Mouse (Mus musculus): ENCODE data around the gene Capzb. TPM values are rescaled to one million over a fixed set of nuclear protein-coding genes. Genes with fewer than 3 reads are reported as not detected.

The Capzb gene
- polyA plus RNA-seq, 1 experiment from 2014 or later, result 335 TPM

DNA sequence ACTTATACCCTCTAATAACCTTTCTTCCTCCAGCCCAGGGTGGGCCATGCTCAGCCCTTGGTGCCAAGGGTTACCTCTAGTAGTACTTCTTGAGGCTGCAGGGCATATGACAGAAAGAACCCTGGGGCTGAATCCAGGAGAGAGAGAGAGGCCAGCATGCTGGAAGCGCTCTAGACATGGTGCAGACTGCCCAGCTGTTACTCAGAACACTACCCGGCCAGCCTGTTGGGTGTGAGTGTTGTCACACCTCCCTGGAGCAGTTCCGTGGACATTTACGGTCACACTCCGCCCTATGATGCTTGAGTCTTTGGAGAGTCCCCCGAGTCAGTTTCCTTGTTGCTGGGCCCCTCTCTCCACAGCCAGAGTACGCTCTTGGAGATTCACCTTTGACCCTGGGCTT is 55.3 kb downstream of the Capzb start:
- WGBS, result 78% methylated on average over 7 of the region's 7 CpGs
- H3K4me3 ChIP-seq, result no peak overlapping the region
- no peak for ATAC-seq (ENCODE audit: low FRiP score)

GRCm38 (mm10) chr4:139248736-139249135 is 56.0 kb downstream of the Capzb start:
- Histone ChIP-seq H3K4me1 (peaks cover 67% of the 10 kb centered on the region), H3K27ac (no peak overlapping the region; the same call in 1 of the 2 replicates), H3K9ac (no peak overlapping the region), H3K4me3 (no peak overlapping the region), H3K4me2 (replicated peaks) (no peak overlapping the region), H3K27me3 (no peaks in the 10 kb centered on the region), H3K9me3 (replicated peaks) (no peaks in the 10 kb centered on the region), H3K36me3 (no peaks in the 10 kb centered on the region)
- ATAC-seq (ENCODE audit: low FRiP score), result no peak
- WGBS, result 65% methylated on average over 5 of the region's 5 CpGs

More for the DNA sequence above, 55.3 kb downstream of the Capzb start:
- H3K27ac ChIP-seq, result no peak overlapping the region
- H3K9ac ChIP-seq, result no peak overlapping the region
- H3K4me1 ChIP-seq, result peaks cover 61% of the 10 kb centered on the region
- no peaks in the 10 kb centered on the region for H3K27me3 ChIP-seq
- no peak overlapping the region for H3K4me2 ChIP-seq (replicated peaks)
- no peaks in the 10 kb centered on the region for H3K9me3 ChIP-seq (replicated peaks)
- H3K36me3 ChIP-seq, result no peaks in the 10 kb centered on the region

GRCm38 (mm10) chr4:139250043-139250442 is 57.3 kb downstream of the Capzb start:
- WGBS, result 57% methylated on average over 5 of the region's 5 CpGs
- no peak for ATAC-seq (ENCODE audit: low FRiP score)

DNA sequence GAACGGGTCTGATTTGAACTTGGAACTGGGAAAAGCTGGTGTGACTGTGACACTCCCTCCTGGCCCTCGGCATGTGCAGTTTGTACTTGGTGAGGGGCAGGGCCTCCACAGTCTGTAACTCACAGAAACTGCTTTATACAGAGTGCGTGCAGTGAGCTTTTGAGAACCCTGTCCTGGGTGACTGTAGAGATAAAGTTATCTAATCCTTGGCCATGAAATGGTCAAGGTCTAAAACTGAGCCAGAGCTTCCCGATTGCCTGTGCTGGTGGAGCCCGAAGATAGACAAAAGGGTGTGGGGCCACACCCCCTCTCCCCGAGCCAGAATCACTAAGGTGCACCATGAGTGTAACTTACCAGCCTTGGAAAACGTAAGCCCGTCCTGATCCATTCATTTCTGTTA is 58.2 kb downstream of the Capzb start:
- no peaks in the 10 kb centered on the region for H3K27me3 ChIP-seq
- no peak overlapping the region for H3K4me2 ChIP-seq (replicated peaks)
- no peak overlapping the region for H3K4me3 ChIP-seq
- H3K9ac ChIP-seq, result no peak overlapping the region
- no peaks in the 10 kb centered on the region for H3K36me3 ChIP-seq
- no peak for ATAC-seq (ENCODE audit: low FRiP score)
- 75% methylated on average over 8 of the region's 8 CpGs for WGBS
- no peaks in the 10 kb centered on the region for H3K9me3 ChIP-seq (replicated peaks)
- H3K27ac ChIP-seq, result no peak overlapping the region
- H3K4me1 ChIP-seq, result peaks cover 54% of the 10 kb centered on the region

More at GRCm38 (mm10) chr4:139250043-139250442, 57.3 kb downstream of the Capzb start:
- no peak overlapping the region for H3K9ac ChIP-seq
- H3K4me3 ChIP-seq, result no peak overlapping the region
- H3K27ac ChIP-seq, result no peak overlapping the region
- no peaks in the 10 kb centered on the region for H3K27me3 ChIP-seq
- peaks cover 59% of the 10 kb centered on the region for H3K4me1 ChIP-seq
- no peaks in the 10 kb centered on the region for H3K9me3 ChIP-seq (replicated peaks)
- H3K36me3 ChIP-seq, result no peaks in the 10 kb centered on the region
- H3K4me2 ChIP-seq (replicated peaks), result no peak overlapping the region

GRCm38 (mm10) chr4:139252051-139252760 is 59.5 kb downstream of the Capzb start:
- Histone ChIP-seq H3K4me1 (peaks cover 40% of the 10 kb centered on the region), H3K27ac (peak overlapping the region; percentile 76), H3K27me3 (no peaks in the 10 kb centered on the region), H3K4me2 (replicated peaks) (no peak overlapping the region), H3K9me3 (replicated peaks) (no peaks in the 10 kb centered on the region), H3K9ac (no peak overlapping the region), H3K36me3 (peaks cover 1% of the 10 kb centered on the region; the same call in 1 of the 2 replicates), H3K4me3 (no peak overlapping the region)
- WGBS, result 47% methylated on average over 22 of the region's 22 CpGs
- ATAC-seq (ENCODE audit: low FRiP score), result no peak

DNA sequence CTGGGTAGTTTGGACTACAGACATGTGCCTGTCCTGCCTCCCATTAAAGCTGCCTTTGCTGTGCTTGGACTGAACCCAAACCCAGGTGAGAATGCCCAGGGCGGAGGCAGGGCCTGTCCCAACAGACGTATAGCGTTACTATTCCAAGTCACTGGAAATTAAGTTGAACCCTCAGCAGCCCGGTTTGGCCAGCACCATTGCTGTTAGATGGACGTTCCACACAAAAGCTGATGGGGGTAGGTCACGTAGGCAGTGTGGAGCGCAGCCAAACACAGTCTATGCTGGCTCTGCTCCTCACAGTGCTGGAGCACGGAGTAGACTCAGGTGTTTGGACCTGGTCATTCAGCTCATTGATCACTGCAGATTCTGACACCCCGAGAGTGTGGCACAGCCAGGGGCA is 60.5 kb downstream of the Capzb start:
- Histone ChIP-seq H3K9me3 (replicated peaks) (no peaks in the 10 kb centered on the region), H3K9ac (no peak overlapping the region), H3K27ac (no peak overlapping the region), H3K4me3 (no peak overlapping the region), H3K4me2 (replicated peaks) (no peak overlapping the region), H3K4me1 (peaks cover 31% of the 10 kb centered on the region), H3K27me3 (no peaks in the 10 kb centered on the region), H3K36me3 (peaks cover 11% of the 10 kb centered on the region; the same call in 1 of the 2 replicates)
- 74% methylated on average over 9 of the region's 9 CpGs for WGBS
- ATAC-seq (ENCODE audit: low FRiP score), result no peak

- peaks cover 25% of the 10 kb centered on the region for H3K36me3 ChIP-seq
- no peaks in the 10 kb centered on the region for H3K27me3 ChIP-seq
- no peaks in the 10 kb centered on the region for H3K9me3 ChIP-seq (replicated peaks)
- no peak overlapping the region for H3K9ac ChIP-seq
- no peak overlapping the region for H3K4me2 ChIP-seq (replicated peaks)
- no peak overlapping the region for H3K4me3 ChIP-seq
- ATAC-seq (ENCODE audit: low FRiP score), result no peak
- H3K27ac ChIP-seq, result no peak overlapping the region
- 87% methylated on average over 4 of the region's 4 CpGs for WGBS
- peaks cover 17% of the 10 kb centered on the region for H3K4me1 ChIP-seq
Measured at GRCm38 (mm10) chr4:139256146-139256545, 63.4 kb downstream of the Capzb start.

DNA sequence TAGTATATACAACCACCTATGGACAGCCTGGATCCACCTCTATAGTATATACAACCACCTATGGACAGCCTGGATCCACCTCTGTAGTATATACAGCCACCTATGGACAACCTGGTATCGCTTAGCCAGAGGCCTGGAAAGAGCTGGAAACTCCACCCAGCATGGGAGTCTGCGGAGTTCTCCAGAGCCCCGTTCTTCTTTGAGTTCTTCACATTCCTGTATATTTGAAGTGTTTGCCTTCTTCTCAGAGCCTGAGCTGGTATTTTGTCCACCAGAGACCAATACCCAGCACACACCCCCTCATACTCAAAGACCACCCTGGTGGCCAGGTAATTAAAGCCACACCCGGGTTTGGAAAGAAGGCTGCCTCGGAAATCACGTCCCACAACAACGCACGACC is 64.0 kb downstream of the Capzb start:
- H3K27me3 ChIP-seq, result no peaks in the 10 kb centered on the region
- no peak for ATAC-seq (ENCODE audit: low FRiP score)
- H3K4me2 ChIP-seq (replicated peaks), result no peak overlapping the region
- no peak overlapping the region for H3K4me3 ChIP-seq
- peaks cover 28% of the 10 kb centered on the region for H3K36me3 ChIP-seq
- H3K9ac ChIP-seq, result no peak overlapping the region
- H3K27ac ChIP-seq, result no peak overlapping the region
- 85% methylated on average over 8 of the region's 8 CpGs for WGBS
- peaks cover 13% of the 10 kb centered on the region for H3K4me1 ChIP-seq
- no peaks in the 10 kb centered on the region for H3K9me3 ChIP-seq (replicated peaks)

DNA sequence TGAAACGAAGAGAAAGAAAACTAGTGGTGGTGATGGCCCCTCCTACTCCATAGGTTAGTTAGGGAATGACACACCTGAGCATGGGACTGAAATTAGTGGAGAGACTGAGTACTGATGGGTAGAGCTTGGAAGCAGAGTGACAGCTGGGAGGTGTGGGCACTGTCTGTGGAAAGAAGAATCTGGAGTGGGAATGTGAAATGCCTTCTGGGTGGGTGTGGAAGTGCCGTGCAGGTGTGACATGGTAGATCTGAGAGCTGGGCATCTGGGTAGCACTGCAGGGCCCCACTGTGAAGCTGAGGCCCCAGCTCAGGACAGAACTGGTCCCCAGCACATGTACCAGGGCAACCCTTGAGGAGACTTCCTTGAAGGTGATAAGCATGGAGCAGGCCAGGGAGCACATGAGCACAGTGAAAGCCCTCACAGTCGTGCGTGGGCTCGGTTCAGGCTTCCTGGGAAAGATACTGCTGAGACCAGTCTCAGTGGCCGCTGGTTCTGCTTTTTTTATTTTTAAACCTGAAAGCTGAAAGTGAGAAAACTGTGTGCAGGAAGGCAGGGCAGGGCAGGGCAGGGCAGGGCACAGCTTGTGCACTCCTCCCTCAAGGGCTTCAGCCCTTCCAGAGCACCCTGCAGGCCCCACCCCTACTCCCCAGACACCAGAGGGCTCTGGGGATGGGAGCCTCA is 66.1 kb downstream of the Capzb start:
- Histone ChIP-seq H3K27ac (peak overlapping the region; percentile 62), H3K27me3 (no peaks in the 10 kb centered on the region), H3K4me3 (no peak overlapping the region), H3K9ac (no peak overlapping the region), H3K36me3 (peaks cover 46% of the 10 kb centered on the region), H3K4me2 (replicated peaks) (no peak overlapping the region), H3K4me1 (0 out of 2 replicates have a peak, but pooled peaks cover 2% of the 10 kb centered on the region), H3K9me3 (replicated peaks) (no peaks in the 10 kb centered on the region)
- WGBS, result 77% methylated on average over 6 of the region's 6 CpGs
- no peak for ATAC-seq (ENCODE audit: low FRiP score)

- Histone ChIP-seq H3K27ac (peak overlapping the region; percentile 64), H3K9ac (no peak overlapping the region), H3K4me1 (0 out of 2 replicates have a peak, but pooled peaks cover 2% of the 10 kb centered on the region), H3K4me3 (no peak overlapping the region), H3K36me3 (peaks cover 52% of the 10 kb centered on the region), H3K9me3 (replicated peaks) (no peaks in the 10 kb centered on the region), H3K4me2 (replicated peaks) (no peak overlapping the region), H3K27me3 (no peaks in the 10 kb centered on the region)
- no peak for ATAC-seq (ENCODE audit: low FRiP score)
- 77% methylated on average over 11 of the region's 11 CpGs for WGBS
Measured at GRCm38 (mm10) chr4:139259302-139259871, 66.7 kb downstream of the Capzb start.

GRCm38 (mm10) chr4:139262981-139263380 is 70.3 kb downstream of the Capzb start:
- Histone ChIP-seq H3K9me3 (replicated peaks) (no peaks in the 10 kb centered on the region), H3K9ac (no peak overlapping the region), H3K27me3 (no peaks in the 10 kb centered on the region), H3K36me3 (peaks cover 58% of the 10 kb centered on the region), H3K27ac (no peak overlapping the region), H3K4me3 (no peak overlapping the region), H3K4me1 (peaks cover 17% of the 10 kb centered on the region; the same call in 1 of the 2 replicates), H3K4me2 (replicated peaks) (no peak overlapping the region)
- WGBS, result 94% methylated on average over 6 of the region's 6 CpGs
- ATAC-seq (ENCODE audit: low FRiP score), result no peak

DNA sequence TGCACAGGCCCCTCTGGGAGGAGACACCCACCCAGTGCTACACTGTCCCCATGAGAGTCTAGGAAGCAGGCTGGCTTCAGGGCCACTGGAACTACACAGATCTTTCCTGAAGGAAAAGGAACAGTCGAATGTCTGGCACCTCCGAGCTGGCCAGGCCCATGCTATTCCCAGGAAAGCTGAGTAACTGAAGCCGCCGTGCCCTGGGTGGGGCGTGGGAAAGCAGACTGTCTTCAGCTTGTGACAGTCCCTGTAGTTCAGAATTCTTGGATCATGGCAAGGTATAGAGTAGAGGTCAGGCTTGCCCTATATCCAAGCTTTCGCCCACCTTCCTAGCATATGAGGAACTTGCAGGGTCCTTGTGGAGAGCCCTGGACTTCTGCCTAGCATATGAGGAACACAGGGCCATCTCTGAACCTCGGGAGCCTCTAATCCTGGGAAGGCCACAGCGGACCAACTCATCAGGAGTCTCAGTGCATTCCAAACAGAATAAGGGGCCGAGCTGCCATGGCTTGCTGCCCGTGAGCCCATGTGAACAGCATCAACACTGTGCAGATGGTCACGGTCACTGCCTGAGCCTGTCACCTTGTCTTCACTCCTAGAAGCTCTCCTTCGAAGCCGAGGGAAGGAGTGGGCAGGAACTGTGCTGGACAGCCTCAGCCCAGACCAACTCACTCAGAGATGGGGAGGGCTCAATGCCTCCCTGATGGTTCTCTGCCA is 73.2 kb downstream of the Capzb start:
- peaks cover 24% of the 10 kb centered on the region; the same call in 1 of the 2 replicates for H3K4me1 ChIP-seq
- ATAC-seq (ENCODE audit: low FRiP score), result no peak
- no peak overlapping the region for H3K9ac ChIP-seq
- H3K27ac ChIP-seq, result no peak overlapping the region
- no peak overlapping the region for H3K4me3 ChIP-seq
- peaks cover 44% of the 10 kb centered on the region for H3K36me3 ChIP-seq
- no peaks in the 10 kb centered on the region for H3K27me3 ChIP-seq
- WGBS, result 83% methylated on average over 13 of the region's 13 CpGs
- no peak overlapping the region for H3K4me2 ChIP-seq (replicated peaks)
- H3K9me3 ChIP-seq (replicated peaks), result no peaks in the 10 kb centered on the region
